Mouse (Mus musculus): ENCODE measurements around the gene Fbxo40. TPM values are rescaled to one million over a fixed set of nuclear protein-coding genes. Genes with fewer than 3 reads are reported as not detected.

Gene Fbxo40
- polyA plus RNA-seq, 1 experiment from 2014 or later = not detected

DNA sequence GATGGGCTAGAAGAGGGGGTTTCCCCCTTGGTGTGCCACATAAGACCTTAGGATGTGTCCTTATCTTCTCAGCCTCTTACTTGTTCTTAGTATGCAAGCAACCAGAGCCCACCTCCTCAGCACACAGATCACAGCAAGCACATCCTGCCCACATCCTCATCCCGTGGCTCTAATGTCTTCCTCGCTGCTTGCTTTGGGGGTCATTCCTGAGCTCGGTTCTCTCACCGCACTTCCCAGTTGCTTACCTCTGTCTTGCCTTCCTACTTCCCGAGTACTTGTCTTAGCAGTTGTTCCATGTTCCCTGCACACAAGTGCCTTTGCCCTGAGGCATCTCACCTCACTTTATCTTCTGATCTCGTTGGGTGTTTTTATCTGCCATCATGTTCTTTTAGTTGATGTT lies 68.3 kb downstream of the Fbxo40 start:
- WGBS = 95% methylated on average over 6 of the region's 6 CpGs
- H3K4me1 ChIP-seq (ENCODE audit: control insufficient read depth, insufficient read depth, low read length) = no peaks in the 10 kb centered on the region
- H3K27me3 ChIP-seq (ENCODE audit: control insufficient read depth, insufficient read depth, low read length) = no peaks in the 10 kb centered on the region
- no peaks in the 10 kb centered on the region for H3K9me3 ChIP-seq (ENCODE audit: control insufficient read depth, low read length)
- no peak overlapping the region for H3K4me2 ChIP-seq (ENCODE audit: low read length)
- H3K9ac ChIP-seq (replicated peaks; ENCODE audit: low read length) = no peak overlapping the region
- H3K36me3 ChIP-seq (ENCODE audit: control insufficient read depth, insufficient read depth, low read length) = peaks cover 64% of the 10 kb centered on the region
- no peak overlapping the region for H3K27ac ChIP-seq (replicated peaks; ENCODE audit: low read depth, low read length)
- no peak for DNase-seq
- no peak overlapping the region for H3K4me3 ChIP-seq (replicated peaks; ENCODE audit: low read depth, low read length)
- no peak for ATAC-seq (ENCODE audit: low FRiP score, low TSS enrichment)

DNA sequence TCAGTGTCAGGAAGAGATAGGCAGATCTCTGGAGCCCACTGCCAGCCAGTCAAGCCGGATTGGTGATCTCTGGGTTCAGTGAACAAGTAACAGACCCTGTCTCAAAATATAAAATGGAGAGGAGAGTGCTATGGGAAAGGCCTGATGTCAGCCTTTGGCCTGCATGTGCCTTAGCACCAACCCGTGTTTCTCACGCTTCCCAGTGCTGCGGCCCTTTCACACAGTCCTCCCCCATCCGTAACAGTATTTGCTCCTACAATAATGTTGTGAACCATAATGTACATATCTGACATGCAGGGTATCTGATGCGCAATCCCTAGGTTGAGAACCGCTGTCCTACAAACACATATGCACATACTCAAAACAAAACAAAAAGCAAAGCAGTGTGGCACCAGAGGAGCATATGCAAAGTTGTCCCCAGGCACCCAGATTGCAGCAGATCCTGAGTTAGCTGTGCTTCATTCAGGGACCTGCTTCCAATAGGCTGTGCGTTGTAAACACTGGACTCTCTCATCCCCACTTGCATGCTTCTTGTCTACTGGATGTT lies 69.1 kb downstream of the Fbxo40 start:
- ATAC-seq (ENCODE audit: low FRiP score, low TSS enrichment) = no peak
- Histone ChIP-seq H3K36me3 (ENCODE audit: control insufficient read depth, insufficient read depth, low read length) (peaks cover 63% of the 10 kb centered on the region), H3K4me2 (ENCODE audit: low read length) (no peak overlapping the region)

DNA sequence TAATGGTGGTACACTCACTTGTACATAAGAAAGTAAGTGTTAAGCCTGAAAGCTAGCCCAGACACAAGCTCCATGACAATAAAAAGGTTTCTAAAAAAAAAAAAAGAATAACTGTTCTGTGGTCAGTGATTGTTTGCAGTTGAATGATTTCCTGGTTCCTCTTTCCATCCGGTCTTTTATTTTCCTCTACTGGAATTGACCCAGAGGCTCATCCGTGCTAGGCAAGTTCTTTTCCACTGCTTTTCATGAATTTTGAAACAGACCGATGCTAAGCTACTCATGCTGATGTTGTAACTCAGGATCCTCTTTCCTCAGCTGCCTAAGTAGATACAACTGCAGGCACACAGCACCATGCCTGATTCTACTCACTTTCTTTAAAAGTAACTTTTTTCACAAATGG lies 69.9 kb downstream of the Fbxo40 start:
- peaks cover 63% of the 10 kb centered on the region for H3K36me3 ChIP-seq (ENCODE audit: control insufficient read depth, insufficient read depth, low read length)
- H3K4me3 ChIP-seq (replicated peaks; ENCODE audit: low read depth, low read length) = no peak overlapping the region
- no peak overlapping the region for H3K4me2 ChIP-seq (ENCODE audit: low read length)
- ATAC-seq (ENCODE audit: low FRiP score, low TSS enrichment) (no peak), DNase-seq (no peak)
- H3K4me1 ChIP-seq (ENCODE audit: control insufficient read depth, insufficient read depth, low read length) = no peaks in the 10 kb centered on the region
- H3K27ac ChIP-seq (replicated peaks; ENCODE audit: low read depth, low read length) = no peak overlapping the region
- no peak overlapping the region for H3K9ac ChIP-seq (replicated peaks; ENCODE audit: low read length)
- 92% methylated on average over 3 of the region's 3 CpGs for WGBS
- no peaks in the 10 kb centered on the region for H3K9me3 ChIP-seq (ENCODE audit: control insufficient read depth, low read length)
- H3K27me3 ChIP-seq (ENCODE audit: control insufficient read depth, insufficient read depth, low read length) = no peaks in the 10 kb centered on the region

More for the DNA sequence above, 69.1 kb downstream of the Fbxo40 start:
- no peak for DNase-seq
- Histone ChIP-seq H3K27me3 (ENCODE audit: control insufficient read depth, insufficient read depth, low read length) (no peaks in the 10 kb centered on the region), H3K4me1 (ENCODE audit: control insufficient read depth, insufficient read depth, low read length) (no peaks in the 10 kb centered on the region), H3K9ac (replicated peaks; ENCODE audit: low read length) (no peak overlapping the region), H3K9me3 (ENCODE audit: control insufficient read depth, low read length) (no peaks in the 10 kb centered on the region), H3K27ac (replicated peaks; ENCODE audit: low read depth, low read length) (no peak overlapping the region), H3K4me3 (replicated peaks; ENCODE audit: low read depth, low read length) (no peak overlapping the region)
- 93% methylated on average over 8 of the region's 8 CpGs for WGBS

DNA sequence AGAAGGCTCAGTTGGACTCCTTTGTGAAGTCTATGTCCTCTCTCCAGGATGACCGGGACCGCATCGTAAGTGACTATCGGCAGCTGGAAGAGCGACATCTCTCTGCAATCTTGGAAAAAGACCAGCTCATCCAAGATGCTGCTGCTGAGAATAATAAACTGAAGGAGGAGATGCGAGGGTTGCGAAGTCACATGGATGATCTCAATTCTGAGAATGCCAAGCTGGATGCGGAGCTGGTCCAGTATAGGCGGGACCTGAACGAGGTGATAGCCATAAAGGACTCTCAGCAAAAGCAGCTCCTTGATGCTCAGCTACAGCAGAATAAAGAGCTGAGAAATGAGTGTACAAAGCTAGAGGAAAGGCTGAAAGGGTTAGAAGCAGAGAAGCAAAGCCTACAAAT lies 71.8 kb downstream of the Fbxo40 start:
- Histone ChIP-seq H3K36me3 (ENCODE audit: control insufficient read depth, insufficient read depth, low read length) (peaks cover 74% of the 10 kb centered on the region), H3K4me3 (replicated peaks; ENCODE audit: low read depth, low read length) (no peak overlapping the region), H3K27ac (replicated peaks; ENCODE audit: low read depth, low read length) (no peak overlapping the region), H3K4me2 (ENCODE audit: low read length) (no peak overlapping the region), H3K4me1 (ENCODE audit: control insufficient read depth, insufficient read depth, low read length) (no peaks in the 10 kb centered on the region), H3K9me3 (ENCODE audit: control insufficient read depth, low read length) (no peaks in the 10 kb centered on the region), H3K9ac (replicated peaks; ENCODE audit: low read length) (no peak overlapping the region), H3K27me3 (ENCODE audit: control insufficient read depth, insufficient read depth, low read length) (no peaks in the 10 kb centered on the region)
- 94% methylated on average over 10 of the region's 10 CpGs for WGBS
- ATAC-seq (ENCODE audit: low FRiP score, low TSS enrichment) (no peak), DNase-seq (no peak)

DNA sequence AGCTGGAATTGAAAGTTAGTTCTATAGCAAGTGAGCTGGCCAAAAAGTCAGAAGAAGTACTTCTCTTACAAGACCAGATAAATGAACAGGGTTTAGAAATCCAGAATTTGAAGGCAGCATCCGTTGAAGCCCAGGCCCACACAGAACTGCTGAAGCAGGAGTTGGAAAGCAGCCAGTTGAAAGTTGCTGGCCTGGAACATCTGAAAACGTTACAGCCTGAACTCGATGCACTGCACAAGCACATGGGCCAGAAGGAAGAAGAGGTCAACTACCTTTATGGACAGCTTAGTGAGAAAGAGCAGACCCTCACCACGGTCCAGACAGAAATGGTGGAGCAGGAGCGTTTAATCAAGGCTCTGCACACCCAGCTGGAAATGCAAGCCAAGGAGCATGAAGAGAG lies 76.1 kb downstream of the Fbxo40 start:
- ATAC-seq (ENCODE audit: low FRiP score, low TSS enrichment) (no peak), DNase-seq (no peak)
- 93% methylated on average over 5 of the region's 5 CpGs for WGBS
- Histone ChIP-seq H3K4me2 (ENCODE audit: low read length) (no peak overlapping the region), H3K27ac (replicated peaks; ENCODE audit: low read depth, low read length) (no peak overlapping the region), H3K4me1 (ENCODE audit: control insufficient read depth, insufficient read depth, low read length) (no peaks in the 10 kb centered on the region), H3K27me3 (ENCODE audit: control insufficient read depth, insufficient read depth, low read length) (no peaks in the 10 kb centered on the region), H3K36me3 (ENCODE audit: control insufficient read depth, insufficient read depth, low read length) (peaks cover 82% of the 10 kb centered on the region), H3K9me3 (ENCODE audit: control insufficient read depth, low read length) (no peaks in the 10 kb centered on the region), H3K4me3 (replicated peaks; ENCODE audit: low read depth, low read length) (no peak overlapping the region), H3K9ac (replicated peaks; ENCODE audit: low read length) (no peak overlapping the region)

Other genes with a start within 250 kb of the Fbxo40 start
- gene Slc15a2, start 205.5 kb downstream of the Fbxo40 start, polyA plus RNA-seq (2014; fragmentation: Nextera tagmentation; extraction: Ambion mirVana) = 9.2 and 12.4 TPM in 2 replicates
- gene Iqcb1, start 162.1 kb downstream of the Fbxo40 start, polyA plus RNA-seq (2014; fragmentation: Nextera tagmentation; extraction: Ambion mirVana) = 61.6 and 65.5 TPM in 2 replicates
- 0.38 and 0.45 TPM in 2 replicates for gene Eaf2, start 115.5 kb downstream of the Fbxo40 start, polyA plus RNA-seq (2014; fragmentation: Nextera tagmentation; extraction: Ambion mirVana)
- gene Golgb1, start 115.3 kb downstream of the Fbxo40 start, polyA plus RNA-seq (2014; fragmentation: Nextera tagmentation; extraction: Ambion mirVana) = 88.6 and 92.5 TPM in 2 replicates
- 0.84 and 1.3 TPM in 2 replicates for gene Hcls1, start 55.5 kb downstream of the Fbxo40 start, polyA plus RNA-seq (2014; fragmentation: Nextera tagmentation; extraction: Ambion mirVana)
- 2.5 and 3.4 TPM in 2 replicates for gene Polq, start 21.3 kb upstream of the Fbxo40 start, polyA plus RNA-seq (2014; fragmentation: Nextera tagmentation; extraction: Ambion mirVana)